Mouse (Mus musculus): ENCODE results near the gene Psmb2.

DNA sequence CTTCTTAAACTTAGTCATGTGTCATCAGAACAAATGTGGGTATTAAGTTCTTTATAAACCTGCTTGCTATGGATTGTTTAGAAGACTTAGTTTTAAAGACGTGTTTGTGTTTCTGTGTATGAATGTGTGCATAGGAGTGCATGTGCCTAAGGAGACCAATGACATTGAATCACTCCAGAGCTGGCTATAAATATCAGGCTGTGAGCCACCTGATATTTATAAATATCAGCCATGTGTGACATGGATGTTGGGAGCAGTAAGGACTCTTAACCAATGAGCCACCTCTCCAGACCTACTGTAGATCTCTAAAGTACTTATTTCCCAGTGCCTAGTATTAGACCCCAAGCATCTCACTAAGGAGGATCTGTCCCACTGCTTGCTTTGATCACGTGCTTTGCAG is 12.0 kb downstream of the Psmb2 start:
- TF ChIP-seq CTCF (IDR thresholded peaks at IDR 0.05; ENCODE audit: extremely low read depth, insufficient read depth, low read length): no peak
- TF ChIP-seq POLR2A (IDR thresholded peaks at IDR 0.05; ENCODE audit: extremely low read depth, insufficient read depth, low read length): no peak
